Mouse (Mus musculus) bone marrow macrophage, adult 2 months (primary cell): ENCODE results near the gene Pik3r1.

Source experiments
- CTCF ChIP-seq: IDR thresholded peaks from 2 replicates; pipeline ENCODE4 v1.5.1; 2012; ENCODE audit warnings: low read depth, mild to moderate bottlenecking, low read length, moderate library complexity
- POLR2A ChIP-seq: IDR thresholded peaks from 2 replicates; pipeline ENCODE4 v1.6.1; 2012; ENCODE audit warnings: mild to moderate bottlenecking, low read depth, low read length, borderline replicate concordance

GRCm38 (mm10) chr13:101761617-101762016, 6.4 kb downstream of the Pik3r1 start:
- TF ChIP-seq POLR2A: no peak
- no peak for TF ChIP-seq CTCF
